Mouse (Mus musculus) limb, embryonic 10.5 days (tissue): ENCODE measurements at regions not wholly inside any gene's neighbourhood (a gene's known extent, or its start where the extent isn't known, plus 50 kb on each side); places are given as distances from the start of the nearest gene placed in this dataset.

Source experiments
- DNase-seq: peaks from one replicate; pipeline ENCODE4 v3.0.0-alpha.2; 2017; ENCODE audit warnings: low spot score
- H3K27ac ChIP-seq: fragments of 300-500 bp; sonication (generic); 2 replicates; pipeline ENCODE4 v1.5.1; 2016; ENCODE audit warnings: mild to moderate bottlenecking
- H3K27me3 ChIP-seq: fragments of 300-500 bp; sonication (generic); 2 replicates; pipeline ENCODE4 v1.6.1; 2016; ENCODE audit warnings: low read depth, mild to moderate bottlenecking; ENCODE audit not compliant: poor library complexity, severe bottlenecking
- H3K36me3 ChIP-seq: fragments of 300-500 bp; sonication (generic); 2 replicates; pipeline ENCODE4 v1.6.1; 2016; ENCODE audit warnings: mild to moderate bottlenecking, moderate library complexity
- H3K4me1 ChIP-seq: fragments of 300-500 bp; sonication (generic); 2 replicates; pipeline ENCODE4 v1.6.1; 2016
- H3K4me3 ChIP-seq: fragments of 300-500 bp; sonication (generic); 2 replicates; pipeline ENCODE4 v1.5.1; 2016; ENCODE audit warnings: mild to moderate bottlenecking, moderate library complexity
- H3K9me3 ChIP-seq: fragments of 300-500 bp; sonication (generic); replicated peaks from 2 replicates; pipeline ENCODE4 v1.6.1; 2016; ENCODE audit warnings: mild to moderate bottlenecking
- WGBS: fragments of 180-500 bp; shearing (Covaris S2); methylation state at CpG from one replicate; pipeline ENCODE4 v1.1.7; 2016; 5-methylcytosine and 5-hydroxymethylcytosine counted together

DNA sequence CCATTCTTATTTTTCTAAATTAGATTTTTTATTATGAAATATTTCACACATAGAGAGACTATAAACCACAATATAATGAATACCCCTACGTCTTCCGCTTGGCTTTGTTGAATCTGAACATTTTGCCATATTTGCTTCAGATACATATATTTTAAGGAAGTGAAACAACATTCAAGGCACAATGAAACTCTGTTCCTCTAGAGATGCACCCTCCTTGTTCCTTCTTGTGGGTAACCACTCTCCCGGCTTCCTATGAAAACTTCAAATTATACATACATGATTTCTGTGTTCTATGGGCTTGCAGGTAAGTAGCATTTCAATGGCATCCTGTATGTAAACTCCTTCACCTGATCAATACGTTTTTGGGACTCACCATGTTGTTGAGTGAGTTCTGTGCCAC is 94.4 kb upstream of the Lhx1 start:
- Histone ChIP-seq H3K9me3 (no peaks in the 10 kb centered on the region), H3K4me3 (no peak overlapping the region), H3K4me1 (peaks cover 10% of the 10 kb centered on the region), H3K27me3 (no peaks in the 10 kb centered on the region), H3K36me3 (no peaks in the 10 kb centered on the region), H3K27ac (no peak overlapping the region)
- no peak for DNase-seq
- WGBS, result 90% methylated on average over 4 of the region's 4 CpGs

DNA sequence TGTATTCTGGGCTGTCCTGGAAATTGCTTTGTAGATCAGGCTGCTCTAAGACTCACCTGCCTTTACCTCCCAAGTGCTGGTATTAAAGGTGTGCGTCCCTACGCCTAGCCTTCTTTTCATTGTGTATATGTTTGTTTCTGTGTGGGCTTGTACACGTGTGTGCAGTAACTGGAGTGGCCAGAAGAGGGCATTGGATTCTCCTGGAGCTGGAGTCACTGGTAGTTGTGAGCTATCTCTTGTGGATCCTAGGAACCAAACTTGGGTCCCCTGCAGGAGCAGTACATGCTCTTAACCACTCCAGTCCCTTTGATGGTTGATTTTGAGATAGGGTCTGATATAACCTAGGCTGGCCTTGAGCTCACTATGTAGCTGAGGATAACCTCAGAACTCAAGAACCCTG is 93.2 kb upstream of the Lhx1 start:
- no peak for DNase-seq
- 87% methylated on average over 3 of the region's 3 CpGs for WGBS
- H3K27ac ChIP-seq, result no peak overlapping the region
- H3K4me3 ChIP-seq, result no peak overlapping the region
- no peaks in the 10 kb centered on the region for H3K27me3 ChIP-seq
- H3K4me1 ChIP-seq, result no peaks in the 10 kb centered on the region
- H3K36me3 ChIP-seq, result no peaks in the 10 kb centered on the region
- no peaks in the 10 kb centered on the region for H3K9me3 ChIP-seq

DNA sequence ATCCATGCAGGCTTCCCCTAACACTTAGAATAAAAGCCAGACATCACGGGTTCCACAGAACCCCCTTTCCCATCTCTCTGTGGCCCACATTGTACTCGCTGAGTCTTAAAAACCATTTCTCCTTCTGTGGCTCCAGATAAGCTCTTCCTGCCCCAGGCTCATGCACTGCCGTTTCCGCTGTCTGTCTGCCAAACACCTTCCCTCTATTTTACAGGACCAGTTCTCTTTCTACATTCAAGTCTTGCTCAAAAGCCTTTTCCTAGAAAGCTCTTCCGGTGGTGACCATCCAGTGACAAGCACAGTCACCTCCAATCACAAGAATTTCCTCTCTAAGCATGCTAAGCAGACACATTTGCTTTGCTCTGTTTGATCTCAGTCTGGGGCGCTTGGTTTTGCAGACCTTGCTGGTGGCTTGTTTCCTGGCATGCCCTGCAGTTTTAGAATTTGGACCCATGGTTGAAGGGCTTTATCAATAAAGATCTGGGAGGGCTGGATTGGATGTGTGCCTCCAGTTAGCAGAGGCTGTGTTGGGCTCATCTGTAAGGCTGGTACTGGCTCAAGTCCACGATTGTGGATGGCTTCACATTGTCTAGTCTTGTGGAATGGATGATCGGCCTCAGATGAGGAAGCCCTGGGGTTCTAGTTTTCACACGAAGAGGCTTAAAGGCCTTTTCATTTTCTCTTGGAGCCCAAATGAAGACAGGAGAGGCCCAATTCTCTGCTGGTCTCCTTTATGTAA is 87.8 kb upstream of the Lhx1 start:
- Histone ChIP-seq H3K4me3 (no peak overlapping the region), H3K9me3 (no peaks in the 10 kb centered on the region), H3K27ac (no peak overlapping the region), H3K27me3 (peaks cover 20% of the 10 kb centered on the region), H3K36me3 (no peaks in the 10 kb centered on the region), H3K4me1 (peaks cover 13% of the 10 kb centered on the region)
- WGBS, result 77% methylated on average over 9 of the region's 9 CpGs
- DNase-seq, result no peak

DNA sequence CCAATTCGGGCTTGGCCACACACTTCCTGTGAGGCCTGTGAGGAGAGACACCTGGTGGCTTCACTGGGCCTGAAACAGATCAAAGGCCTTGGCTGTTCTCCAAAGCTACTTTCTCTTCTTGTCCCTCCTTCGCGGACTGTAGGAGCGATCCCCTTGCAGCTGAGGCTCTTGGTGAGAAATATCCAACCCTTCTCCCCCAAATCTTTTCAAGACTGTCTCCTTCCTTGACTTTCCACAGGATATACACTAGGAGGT is 86.2 kb upstream of the Lhx1 start:
- no peak overlapping the region for H3K4me3 ChIP-seq
- H3K27ac ChIP-seq, result no peak overlapping the region
- no peaks in the 10 kb centered on the region for H3K9me3 ChIP-seq
- no peak for DNase-seq
- no peaks in the 10 kb centered on the region for H3K36me3 ChIP-seq
- 66% methylated on average over 4 of the region's 4 CpGs for WGBS
- peaks cover 27% of the 10 kb centered on the region for H3K27me3 ChIP-seq
- H3K4me1 ChIP-seq, result peaks cover 13% of the 10 kb centered on the region

DNA sequence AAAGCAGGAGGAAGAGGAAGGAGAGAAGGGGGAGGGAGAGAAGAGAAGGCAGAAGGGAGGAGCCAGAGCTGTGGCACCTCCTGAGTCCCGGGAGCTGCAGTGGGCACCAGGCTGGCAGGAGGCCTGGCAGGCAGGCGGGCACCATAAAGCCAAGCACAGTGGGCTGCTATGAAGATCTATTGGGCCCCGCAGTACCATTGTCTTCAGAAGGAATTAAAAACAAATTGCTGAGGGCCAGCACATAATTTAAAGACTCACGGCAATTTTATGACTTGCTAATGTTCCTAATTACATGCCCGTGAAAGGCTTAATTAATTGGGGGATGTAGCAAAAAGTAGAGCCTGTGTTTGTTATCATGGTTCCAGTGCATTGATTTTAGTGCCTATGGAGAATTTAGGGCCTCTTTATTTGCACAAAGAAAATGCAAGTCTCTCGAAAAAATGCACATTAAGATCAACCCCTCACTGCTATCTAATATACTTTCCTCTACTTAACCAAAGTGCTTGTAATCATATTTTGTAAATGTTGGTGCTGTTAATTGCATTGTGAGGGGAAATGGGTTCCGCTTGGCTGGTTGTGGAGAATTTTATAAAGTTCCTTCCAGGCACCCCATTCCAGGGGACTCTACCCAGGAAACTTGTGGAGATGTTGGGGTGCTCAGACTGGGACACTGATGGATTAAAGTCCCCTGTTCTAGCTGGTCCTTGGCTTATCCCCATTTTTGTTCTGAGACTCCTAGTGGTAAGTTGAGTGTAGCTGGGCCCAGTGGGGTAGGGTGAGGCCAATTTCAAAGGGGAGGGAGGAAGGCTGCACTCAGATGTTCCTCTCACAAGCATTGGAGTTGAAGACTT is 85.7 kb upstream of the Lhx1 start:
- WGBS, result 45% methylated on average over 7 of the region's 7 CpGs
- no peak for DNase-seq
- no peaks in the 10 kb centered on the region for H3K36me3 ChIP-seq
- H3K4me3 ChIP-seq, result no peak overlapping the region
- H3K9me3 ChIP-seq, result no peaks in the 10 kb centered on the region
- no peak overlapping the region for H3K27ac ChIP-seq
- H3K4me1 ChIP-seq, result peaks cover 13% of the 10 kb centered on the region
- peaks cover 32% of the 10 kb centered on the region for H3K27me3 ChIP-seq

DNA sequence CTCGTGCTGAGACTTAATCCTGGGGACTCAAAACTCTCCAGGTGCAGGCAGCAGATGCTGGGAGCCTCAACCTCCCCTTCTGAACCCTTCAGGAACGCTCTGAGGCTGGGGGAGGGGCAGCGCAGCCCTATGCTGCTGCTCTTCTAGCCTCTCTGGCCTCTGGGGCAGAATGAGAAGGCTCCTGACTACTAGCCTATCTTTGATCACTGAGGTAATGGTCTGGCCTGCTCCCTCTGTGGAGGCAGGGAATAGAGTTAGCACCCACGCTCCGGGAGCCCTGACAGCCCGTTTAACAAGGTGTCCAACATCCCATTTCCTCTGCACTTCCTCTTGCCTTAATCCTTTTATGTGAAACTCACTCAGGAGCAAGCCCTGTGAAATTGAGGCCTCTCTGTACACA is 79.4 kb upstream of the Lhx1 start:
- H3K36me3 ChIP-seq, result no peaks in the 10 kb centered on the region
- H3K4me1 ChIP-seq, result peaks cover 17% of the 10 kb centered on the region
- no peak for DNase-seq
- H3K27me3 ChIP-seq, result peaks cover 57% of the 10 kb centered on the region
- no peaks in the 10 kb centered on the region for H3K9me3 ChIP-seq
- WGBS, result 2% methylated on average over 6 of the region's 6 CpGs
- no peak overlapping the region for H3K4me3 ChIP-seq
- H3K27ac ChIP-seq, result no peak overlapping the region

DNA sequence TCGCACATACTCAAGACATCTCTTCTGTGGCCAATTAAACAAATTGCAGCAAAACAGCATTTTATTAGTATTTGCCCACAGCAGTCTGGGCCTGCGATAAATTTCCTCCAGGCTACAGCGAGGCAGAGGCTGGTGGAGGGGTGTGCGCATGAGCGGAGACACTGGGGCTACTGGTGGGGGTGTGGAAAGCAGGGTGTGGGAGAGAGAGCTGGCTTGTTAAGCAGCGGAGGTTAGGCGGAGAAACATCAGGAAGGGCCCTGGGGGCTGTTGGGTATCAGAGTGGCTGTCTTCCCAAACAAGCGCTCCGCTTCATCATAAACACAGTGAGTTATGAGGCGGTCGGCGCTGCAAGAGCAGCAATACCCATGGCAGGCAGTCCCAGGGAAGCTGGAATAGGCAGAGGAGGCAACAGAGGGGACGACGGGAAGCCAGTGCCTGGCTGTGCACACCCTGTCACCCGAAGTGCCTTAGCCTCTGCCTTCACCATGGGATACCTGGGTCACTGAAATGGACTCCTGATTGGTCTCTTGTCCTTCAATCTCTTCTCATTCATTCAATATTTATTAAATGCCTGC is 74.0 kb upstream of the Lhx1 start:
- Histone ChIP-seq H3K27me3 (peaks cover 65% of the 10 kb centered on the region), H3K4me3 (peak overlapping the region; percentile 32)
- WGBS, result 31% methylated on average over 15 of the region's 15 CpGs

DNA sequence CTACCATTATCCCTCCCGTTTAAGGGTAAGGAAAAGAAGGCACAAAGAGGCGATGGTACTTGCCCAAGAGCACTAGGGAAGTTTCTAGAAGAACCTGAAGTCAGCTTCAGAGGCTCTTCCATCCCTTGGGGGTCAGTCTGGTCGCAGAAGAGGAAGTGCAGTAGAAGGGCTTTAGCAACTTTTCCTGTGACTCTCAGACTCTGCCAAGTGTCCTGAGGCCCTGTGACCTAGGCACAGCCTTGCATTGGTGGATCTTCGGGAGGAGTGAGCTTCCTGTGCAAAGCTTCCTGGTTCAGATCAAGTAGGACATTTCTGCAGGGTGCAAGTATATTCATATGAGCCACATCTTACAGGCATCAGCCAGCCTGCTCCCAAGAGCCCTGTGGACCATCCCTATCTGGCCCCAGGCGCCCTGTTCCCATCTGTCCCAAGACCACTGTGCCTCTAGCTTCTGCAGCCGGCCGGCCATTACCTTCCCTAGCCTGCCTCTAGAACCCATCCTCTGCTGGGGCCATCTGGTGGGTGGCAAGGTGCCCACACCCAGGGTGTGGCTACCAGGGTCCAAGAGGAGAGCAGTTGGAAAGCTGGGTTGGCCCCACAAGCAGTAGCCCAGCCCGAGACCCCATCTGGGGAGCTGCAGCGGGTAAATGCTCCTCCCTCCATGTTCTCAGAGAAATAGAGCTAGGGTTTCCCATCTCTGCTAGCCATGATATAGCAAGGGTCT is 72.4 kb upstream of the Lhx1 start:
- Histone ChIP-seq H3K27me3 (peaks cover 65% of the 10 kb centered on the region), H3K4me3 (no peak overlapping the region), H3K9me3 (no peaks in the 10 kb centered on the region), H3K36me3 (no peaks in the 10 kb centered on the region), H3K27ac (no peak overlapping the region), H3K4me1 (peaks cover 57% of the 10 kb centered on the region)
- DNase-seq, result no peak
- 86% methylated on average over 9 of the region's 9 CpGs for WGBS

More for the DNA sequence above, 74.0 kb upstream of the Lhx1 start:
- peak; percentile 57 for DNase-seq
- H3K4me1 ChIP-seq, result peaks cover 55% of the 10 kb centered on the region
- no peaks in the 10 kb centered on the region for H3K36me3 ChIP-seq
- H3K9me3 ChIP-seq, result no peaks in the 10 kb centered on the region
- H3K27ac ChIP-seq, result peak overlapping the region; percentile 30

DNA sequence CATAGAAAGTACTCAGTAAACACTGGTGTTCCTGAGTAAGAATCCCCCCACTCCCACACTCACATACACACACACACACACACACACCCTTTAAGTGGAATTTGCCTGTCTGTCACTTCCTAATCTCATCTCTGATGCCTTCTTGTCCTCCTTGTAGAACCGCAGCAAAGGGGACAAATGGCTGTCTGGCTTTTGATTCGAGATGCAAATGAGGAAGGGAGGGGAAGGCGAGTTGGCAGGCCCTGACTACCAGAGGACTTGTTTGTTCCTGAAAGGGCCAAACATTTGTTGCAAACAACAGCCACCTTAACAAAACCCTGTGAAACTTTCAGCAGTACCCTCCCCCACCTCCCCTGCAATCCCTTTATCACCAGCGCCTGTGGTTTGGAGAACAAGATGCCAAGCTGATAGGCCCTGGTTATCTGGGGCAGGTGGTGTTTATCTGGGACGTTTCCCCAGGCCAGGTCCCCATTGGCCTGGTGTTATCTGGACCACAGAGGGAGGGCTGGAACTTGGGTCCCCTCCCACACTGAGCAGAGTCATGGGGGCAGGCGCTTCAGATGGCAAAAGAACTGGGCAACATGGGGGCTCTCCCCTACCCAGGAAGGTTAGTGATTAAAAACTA is 67.5 kb upstream of the Lhx1 start:
- no peaks in the 10 kb centered on the region for H3K36me3 ChIP-seq
- peaks cover 46% of the 10 kb centered on the region for H3K27me3 ChIP-seq
- no peak for DNase-seq
- no peak overlapping the region for H3K27ac ChIP-seq
- WGBS, result 26% methylated on average over 6 of the region's 6 CpGs
- no peak overlapping the region for H3K4me3 ChIP-seq
- H3K9me3 ChIP-seq, result no peaks in the 10 kb centered on the region
- peaks cover 44% of the 10 kb centered on the region for H3K4me1 ChIP-seq

DNA sequence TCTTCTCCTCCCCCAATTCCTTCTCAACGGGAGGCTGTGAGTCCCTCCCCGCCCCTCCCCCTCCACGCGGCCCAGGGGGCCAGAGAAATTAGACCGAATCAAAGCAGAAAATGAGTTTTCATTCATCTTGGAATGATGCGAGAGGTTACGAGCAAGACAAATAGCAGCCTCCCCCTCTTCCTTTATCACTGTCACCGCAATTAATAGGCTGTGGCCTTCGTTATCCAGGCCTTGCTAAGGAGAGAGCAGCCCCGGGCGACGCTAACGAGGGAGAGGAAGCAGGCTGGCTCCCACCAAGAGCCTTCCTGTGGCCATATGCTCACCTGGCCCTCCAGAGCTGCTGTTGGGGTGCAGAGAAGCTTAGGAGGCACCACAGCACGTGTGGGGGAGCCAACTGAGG is 61.8 kb upstream of the Lhx1 start:
- H3K36me3 ChIP-seq, result no peaks in the 10 kb centered on the region
- 19% methylated on average over 14 of the region's 14 CpGs for WGBS
- no peaks in the 10 kb centered on the region for H3K9me3 ChIP-seq
- DNase-seq, result no peak
- peaks cover 10% of the 10 kb centered on the region for H3K4me1 ChIP-seq
- H3K27ac ChIP-seq, result 0 out of 2 replicates have a peak overlapping the region, but pooled peaks have one; percentile 11
- H3K4me3 ChIP-seq, result no peak overlapping the region
- H3K27me3 ChIP-seq, result peaks cover 24% of the 10 kb centered on the region

DNA sequence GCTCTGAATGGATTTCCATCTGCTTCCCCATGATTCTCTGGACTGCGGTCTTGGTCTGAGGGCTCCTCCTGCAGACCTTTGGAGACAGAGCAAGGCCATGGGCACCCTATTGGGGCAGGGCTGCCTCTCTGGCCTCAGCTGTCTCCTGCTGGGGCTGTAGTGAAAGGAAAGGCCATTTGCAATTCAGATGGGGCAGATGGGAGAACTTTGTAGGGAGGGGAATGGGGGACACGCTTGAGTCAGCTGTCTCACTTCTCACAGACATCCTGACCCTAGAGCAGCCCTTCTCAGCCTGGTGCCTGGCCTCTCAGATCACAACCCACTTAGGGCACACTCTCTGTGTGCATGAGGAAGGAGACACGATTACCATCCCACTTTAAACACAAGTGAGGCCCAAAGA is 60.3 kb upstream of the Lhx1 start:
- H3K4me1 ChIP-seq, result peaks cover 7% of the 10 kb centered on the region
- WGBS, result 40% methylated on average over 3 of the region's 3 CpGs
- H3K27ac ChIP-seq, result no peak overlapping the region
- peaks cover 18% of the 10 kb centered on the region for H3K27me3 ChIP-seq
- H3K4me3 ChIP-seq, result no peak overlapping the region
- no peaks in the 10 kb centered on the region for H3K36me3 ChIP-seq
- H3K9me3 ChIP-seq, result no peaks in the 10 kb centered on the region
- DNase-seq, result no peak

DNA sequence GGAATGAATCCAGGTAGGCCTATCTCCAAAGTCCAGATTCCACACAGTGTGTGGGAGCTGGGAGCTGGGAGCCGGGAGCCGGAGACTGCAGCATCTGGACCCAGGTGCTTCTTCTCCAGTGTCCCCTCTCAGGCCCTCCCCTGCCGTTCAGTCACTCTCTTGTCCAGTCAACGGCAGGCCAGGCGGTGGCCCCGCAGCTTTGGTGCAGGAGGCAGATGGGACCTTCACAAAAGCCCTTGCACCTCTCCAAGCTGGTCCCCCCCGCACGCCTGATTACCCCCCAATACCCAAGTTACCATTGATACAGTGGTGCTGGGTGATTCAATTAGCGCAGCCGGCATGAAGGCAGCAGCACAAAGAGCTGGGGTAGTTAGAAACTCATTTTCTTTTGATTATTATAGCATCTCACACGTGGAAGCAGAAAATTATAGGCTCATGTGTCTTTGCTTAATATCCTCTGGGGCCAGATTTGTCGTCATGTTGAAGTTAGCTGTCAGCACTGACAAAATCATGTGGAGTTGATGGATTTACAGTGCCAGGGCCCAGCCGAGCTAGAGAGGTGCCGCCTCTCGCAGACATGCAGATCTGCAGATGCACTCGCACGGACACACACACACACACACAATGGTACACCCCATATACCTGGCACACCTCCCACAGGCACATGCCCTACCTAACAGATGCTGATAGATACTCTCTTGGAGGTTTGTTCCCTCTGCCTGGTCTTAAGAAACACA is 53.6 kb upstream of the Lhx1 start:
- H3K4me3 ChIP-seq, result no peak overlapping the region
- peaks cover 6% of the 10 kb centered on the region; the same call in 1 of the 2 replicates for H3K4me1 ChIP-seq
- H3K9me3 ChIP-seq, result no peaks in the 10 kb centered on the region
- no peak overlapping the region for H3K27ac ChIP-seq
- H3K36me3 ChIP-seq, result no peaks in the 10 kb centered on the region
- peaks cover 38% of the 10 kb centered on the region for H3K27me3 ChIP-seq
- DNase-seq, result no peak
- whole genome bisulfite sequencing, result 74% methylated on average over 17 of the region's 17 CpGs
